Comparison of ENCODE assay signal across 7 mouse cellular contexts in the genomic region with DNA sequence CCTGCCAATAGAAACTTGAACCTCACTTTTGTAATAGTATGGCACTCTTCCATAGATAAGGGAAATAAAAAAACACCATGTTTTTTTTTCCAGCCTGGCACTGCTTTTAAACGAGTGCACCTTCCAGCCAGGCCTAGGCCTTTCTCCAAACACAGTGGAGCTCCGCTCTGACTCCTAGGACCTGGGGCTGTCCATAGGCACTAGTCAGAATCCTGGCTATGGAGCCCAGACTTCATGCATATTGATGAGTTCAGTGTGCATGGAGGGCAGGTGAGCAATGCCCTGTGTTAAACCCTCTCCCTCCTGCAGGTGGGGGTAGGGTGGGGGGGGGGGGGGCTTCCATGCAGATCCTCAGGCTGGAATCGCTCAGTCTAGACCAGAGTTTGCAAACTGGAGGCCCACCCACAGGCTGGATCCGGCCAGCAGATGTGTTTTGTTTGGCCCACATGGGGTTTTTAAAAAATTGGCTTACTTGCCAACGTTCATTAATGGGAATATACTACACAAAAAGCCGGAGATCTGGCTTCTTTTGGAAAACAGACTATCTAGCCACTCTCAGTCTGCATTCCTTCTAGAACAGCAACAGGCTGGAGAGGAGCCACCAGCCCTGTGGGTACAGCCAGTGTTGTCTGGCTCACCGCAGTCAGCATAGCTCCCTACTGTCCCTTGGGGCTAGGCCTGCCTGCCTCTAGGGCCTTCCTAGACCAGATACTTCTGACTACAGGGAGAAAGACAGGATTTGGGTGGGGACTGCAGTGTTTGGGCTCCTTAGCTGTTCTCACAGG. TPM values are rescaled to one million over a fixed set of nuclear protein-coding genes. Genes with fewer than 3 reads are reported as not detected.
DNase-seq lines count a peak whose midpoint lies in the region; ATAC-seq and TF ChIP-seq lines count a peak whose summit lies in the region.

No protein-coding gene starts in this region.

- H3K4me1 ChIP-seq in lung, embryonic 14.5 days (ENCODE audit: insufficient read depth): 0 out of 2 replicates have a peak, but pooled peaks cover 3% of the 10 kb centered on the region
- no peaks in the 10 kb centered on the region for H3K4me1 ChIP-seq in lung, adult 2 months (ENCODE audit: control insufficient read depth, insufficient read depth, low read length)
- peaks cover 17% of the 10 kb centered on the region for H3K4me1 ChIP-seq in forebrain, embryonic 16.5 days (replicated peaks; ENCODE audit: control insufficient read depth, insufficient read depth, low read length)
- H3K4me1 ChIP-seq in hindbrain, postnatal 0 days (ENCODE audit: insufficient read depth, low read length): no peaks in the 10 kb centered on the region
- no peaks in the 10 kb centered on the region for H3K4me1 ChIP-seq in midbrain, embryonic 13.5 days (replicated peaks)

- H3K27me3 ChIP-seq in lung, embryonic 14.5 days (ENCODE audit: insufficient read depth, low read length): no peaks in the 10 kb centered on the region
- no peaks in the 10 kb centered on the region for H3K27me3 ChIP-seq in forebrain, embryonic 16.5 days (replicated peaks; ENCODE audit: control insufficient read depth, insufficient read depth, low read length)
- no peaks in the 10 kb centered on the region for H3K27me3 ChIP-seq in hindbrain, postnatal 0 days (ENCODE audit: insufficient read depth, low read length)
- no peaks in the 10 kb centered on the region for H3K27me3 ChIP-seq in midbrain, embryonic 13.5 days

- 41% methylated on average over 7 of the region's 7 CpGs for WGBS in lung, embryonic 14.5 days
- WGBS in lung, adult 2 months: 60% methylated on average over 7 of the region's 7 CpGs
- WGBS in forebrain, embryonic 16.5 days: 40% methylated on average over 7 of the region's 7 CpGs
- 35% methylated on average over 7 of the region's 7 CpGs for whole genome bisulfite sequencing in hindbrain, postnatal 0 days
- WGBS in midbrain, embryonic 13.5 days: 73% methylated on average over 7 of the region's 7 CpGs

- H3K4me2 ChIP-seq in lung, embryonic 14.5 days: no peak overlapping the region
- H3K4me2 ChIP-seq in forebrain, embryonic 16.5 days (ENCODE audit: low read length): no peak overlapping the region
- H3K4me2 ChIP-seq in hindbrain, postnatal 0 days (ENCODE audit: low read depth, low read length): no peak overlapping the region
- H3K4me2 ChIP-seq in midbrain, embryonic 13.5 days (replicated peaks): no peak overlapping the region

- no peaks in the 10 kb centered on the region for H3K9me3 ChIP-seq in lung, embryonic 14.5 days (ENCODE audit: low read depth, low read length)
- H3K9me3 ChIP-seq in forebrain, embryonic 16.5 days (ENCODE audit: control insufficient read depth, low read length): no peaks in the 10 kb centered on the region
- H3K9me3 ChIP-seq in hindbrain, postnatal 0 days (ENCODE audit: low read length): no peaks in the 10 kb centered on the region
- H3K9me3 ChIP-seq in midbrain, embryonic 13.5 days: no peaks in the 10 kb centered on the region

- H3K36me3 ChIP-seq in lung, embryonic 14.5 days (ENCODE audit: insufficient read depth): no peaks in the 10 kb centered on the region
- no peaks in the 10 kb centered on the region for H3K36me3 ChIP-seq in forebrain, embryonic 16.5 days (ENCODE audit: control insufficient read depth, insufficient read depth)
- no peaks in the 10 kb centered on the region for H3K36me3 ChIP-seq in hindbrain, postnatal 0 days (ENCODE audit: insufficient read depth, low read length)
- no peaks in the 10 kb centered on the region for H3K36me3 ChIP-seq in midbrain, embryonic 13.5 days

- H3K27ac ChIP-seq in lung, embryonic 14.5 days (ENCODE audit: low read depth): peak overlapping the region; percentile 76
- H3K27ac ChIP-seq in forebrain, embryonic 16.5 days (ENCODE audit: low read length): no peak overlapping the region
- H3K27ac ChIP-seq in hindbrain, postnatal 0 days: 0 out of 2 replicates have a peak overlapping the region, but pooled peaks have one; percentile 32
- no peak overlapping the region for H3K27ac ChIP-seq in midbrain, embryonic 13.5 days

- ATAC-seq in lung, embryonic 14.5 days (ENCODE audit: insufficient read depth): peak; percentile 89
- peak; percentile 53; the same call in 1 of the 2 replicates for ATAC-seq in forebrain, embryonic 16.5 days
- ATAC-seq in hindbrain, postnatal 0 days: peak; percentile 95
- ATAC-seq in midbrain, embryonic 13.5 days: peak; percentile 45; the same call in 1 of the 2 replicates

- no peak for TF ChIP-seq CTCF in lung, embryonic 14.5 days (IDR thresholded peaks at IDR 0.05; ENCODE audit: low read depth)
- TF ChIP-seq CTCF in lung, adult 2 months (IDR thresholded peaks at IDR 0.05; ENCODE audit: insufficient read depth, low read length): no peak
- no peak for TF ChIP-seq CTCF in hindbrain, postnatal 0 days (IDR thresholded peaks at IDR 0.05; ENCODE audit: low read depth)

- DNase-seq in lung, embryonic 14.5 days: peak; percentile 80
- DNase-seq in lung, adult 2 months: no peak
- DNase-seq in hindbrain, postnatal 0 days (ENCODE audit: low spot score): peak; percentile 79
- DNase-seq in T-cell, adult 2 months (ENCODE audit: low spot score): no peak
- DNase-seq in embryo, embryonic 10.5 days (ENCODE audit: low spot score): no peak

- TF ChIP-seq POLR2A in lung, adult 2 months (IDR thresholded peaks at IDR 0.05; ENCODE audit: borderline replicate concordance, extremely low read depth, low read depth, low read length): no peak

- no peak overlapping the region for H3K4me3 ChIP-seq in lung, embryonic 14.5 days (ENCODE audit: low read depth, low read length)
- H3K4me3 ChIP-seq in lung, adult 2 months (replicated peaks; ENCODE audit: extremely low read depth, low read depth, low read length): no peak overlapping the region
- H3K4me3 ChIP-seq in forebrain, embryonic 16.5 days (replicated peaks; ENCODE audit: low read length): no peak overlapping the region
- no peak overlapping the region for H3K4me3 ChIP-seq in hindbrain, postnatal 0 days (ENCODE audit: low read length)
- no peak overlapping the region for H3K4me3 ChIP-seq in midbrain, embryonic 13.5 days (replicated peaks)

- no peak overlapping the region for H3K9ac ChIP-seq in lung, embryonic 14.5 days
- H3K9ac ChIP-seq in forebrain, embryonic 16.5 days (replicated peaks; ENCODE audit: low read depth, low read length): no peak overlapping the region
- H3K9ac ChIP-seq in hindbrain, postnatal 0 days (replicated peaks; ENCODE audit: low read length): no peak overlapping the region
- no peak overlapping the region for H3K9ac ChIP-seq in midbrain, embryonic 13.5 days (replicated peaks)

RNA-seq across cellular contexts. Expression of a gene that starts 17.9 kb away (rescaled TPM):
- 11.5 and 13.5 TPM in 2 replicates for polyA plus RNA-seq in lung, embryonic 14.5 days (2014; fragmentation: Nextera tagmentation; extraction: Ambion mirVana)
- 18.7 and 22.9 TPM in 2 replicates for polyA plus RNA-seq in lung, adult 2 months (2012; rRNA removed)
- 7.1 and 8.3 TPM in 2 replicates for polyA plus RNA-seq in forebrain, embryonic 16.5 days (2015; fragmentation: Nextera tagmentation; extraction: Ambion mirVana)
- total RNA-seq in hindbrain, postnatal 0 days (2014; rRNA removed): 131 and 146 TPM in 2 replicates
- 23.0 and 27.8 TPM in 2 replicates for polyA plus RNA-seq in hindbrain, postnatal 0 days (2015; fragmentation: Nextera tagmentation; extraction: Ambion mirVana)
- 10.5 and 11.4 TPM in 2 replicates for polyA plus RNA-seq in midbrain, embryonic 13.5 days (2015; fragmentation: Nextera tagmentation; extraction: Ambion mirVana)

Comparison
In these comparisons a context has a peak if more than half of its experiments do, and no peak if none do; other contexts are left out.
1. DNase-seq: peak in lung, embryonic 14.5 days (single experiment) and hindbrain, postnatal 0 days (single experiment); none in lung, adult 2 months (single experiment), T-cell, adult 2 months (single experiment) and embryo, embryonic 10.5 days (single experiment).
2. ATAC-seq: peak in every context shown above with its lines; median percentile 95 in hindbrain, postnatal 0 days; 89 in lung, embryonic 14.5 days; 53 in forebrain, embryonic 16.5 days; 45 in midbrain, embryonic 13.5 days.
3. H3K27ac ChIP-seq: peak in lung, embryonic 14.5 days (single experiment) and hindbrain, postnatal 0 days (single experiment); none in forebrain, embryonic 16.5 days (single experiment) and midbrain, embryonic 13.5 days (single experiment).